Mouse (Mus musculus): Measurements from ENCODE around the gene Zfp280d.
A peak's percentile ranks its signal among the peaks of the same experiment; 100 is the strongest.
"Not testable (repeated sequence)": the region's sequence is repeated elsewhere in the genome, so short reads cannot be mapped to it uniquely, and the experiment has no call there.

Gene Zfp280d

GRCm38 (mm10) chr9:72374074-72374473 is 99.4 kb downstream of the Zfp280d start:
- DNase-seq (ENCODE audit: low spot score in 2 of 2), result no peak

- peak in 1 of 2 experiments; percentile 40 for DNase-seq (ENCODE audit: low spot score in 2 of 2)
Measured at GRCm38 (mm10) chr9:72374996-72375395, 100.3 kb downstream of the Zfp280d start.

GRCm38 (mm10) chr9:72375639-72376038 is 101.0 kb downstream of the Zfp280d start:
- DNase-seq (ENCODE audit: low spot score in 2 of 2), result no peak

- no peak for DNase-seq (ENCODE audit: low spot score in 2 of 2)
Measured at GRCm38 (mm10) chr9:72385786-72386185, 111.1 kb downstream of the Zfp280d start.

GRCm38 (mm10) chr9:72388934-72389333 is 114.3 kb downstream of the Zfp280d start:
- DNase-seq (ENCODE audit: low spot score in 2 of 2), result no peak

GRCm38 (mm10) chr9:72389431-72390002 is 114.9 kb downstream of the Zfp280d start:
- no peak for DNase-seq (ENCODE audit: low spot score in 2 of 2)

- no peak for DNase-seq (ENCODE audit: low spot score in 2 of 2)
Measured at GRCm38 (mm10) chr9:72390321-72391077, 115.8 kb downstream of the Zfp280d start.

GRCm38 (mm10) chr9:72392686-72393085 is 118.0 kb downstream of the Zfp280d start:
- no peak for DNase-seq (ENCODE audit: low spot score in 2 of 2)

GRCm38 (mm10) chr9:72393238-72393637 is 118.6 kb downstream of the Zfp280d start:
- no peak for DNase-seq (ENCODE audit: low spot score in 2 of 2)

- DNase-seq (ENCODE audit: low spot score in 2 of 2), result no peak
Measured at GRCm38 (mm10) chr9:72393869-72394341, 119.2 kb downstream of the Zfp280d start.

- no peak for DNase-seq (ENCODE audit: low spot score in 2 of 2)
Measured at GRCm38 (mm10) chr9:72400121-72400520, 125.5 kb downstream of the Zfp280d start.

- not testable (repeated sequence) for DNase-seq (ENCODE audit: low spot score in 2 of 2)
Measured at GRCm38 (mm10) chr9:72401769-72402168, 127.1 kb downstream of the Zfp280d start.

- DNase-seq (ENCODE audit: low spot score in 2 of 2), result no peak
Measured at GRCm38 (mm10) chr9:72403421-72403820, 128.8 kb downstream of the Zfp280d start.

GRCm38 (mm10) chr9:72404446-72404845 is 129.8 kb downstream of the Zfp280d start:
- DNase-seq (ENCODE audit: low spot score in 2 of 2), result no peak

- DNase-seq (ENCODE audit: low spot score in 2 of 2), result no peak
Measured at GRCm38 (mm10) chr9:72404934-72405333, 130.3 kb downstream of the Zfp280d start.

GRCm38 (mm10) chr9:72405882-72406638 is 131.4 kb downstream of the Zfp280d start:
- DNase-seq (ENCODE audit: low spot score in 2 of 2), result no peak

- DNase-seq (ENCODE audit: low spot score in 2 of 2), result peak in 1 of 2 experiments; percentile 81
Measured at GRCm38 (mm10) chr9:72408131-72408586, 133.5 kb downstream of the Zfp280d start.

- DNase-seq (ENCODE audit: low spot score in 2 of 2), result no peak
Measured at GRCm38 (mm10) chr9:72409381-72410225, 134.9 kb downstream of the Zfp280d start.

- no peak for DNase-seq (ENCODE audit: low spot score in 2 of 2)
Measured at GRCm38 (mm10) chr9:72411746-72412145, 137.1 kb downstream of the Zfp280d start.

Measured in left cerebral cortex, adult 9 months (tissue).